ENCODE assay signal across 9 mouse cellular contexts in the genomic region with DNA sequence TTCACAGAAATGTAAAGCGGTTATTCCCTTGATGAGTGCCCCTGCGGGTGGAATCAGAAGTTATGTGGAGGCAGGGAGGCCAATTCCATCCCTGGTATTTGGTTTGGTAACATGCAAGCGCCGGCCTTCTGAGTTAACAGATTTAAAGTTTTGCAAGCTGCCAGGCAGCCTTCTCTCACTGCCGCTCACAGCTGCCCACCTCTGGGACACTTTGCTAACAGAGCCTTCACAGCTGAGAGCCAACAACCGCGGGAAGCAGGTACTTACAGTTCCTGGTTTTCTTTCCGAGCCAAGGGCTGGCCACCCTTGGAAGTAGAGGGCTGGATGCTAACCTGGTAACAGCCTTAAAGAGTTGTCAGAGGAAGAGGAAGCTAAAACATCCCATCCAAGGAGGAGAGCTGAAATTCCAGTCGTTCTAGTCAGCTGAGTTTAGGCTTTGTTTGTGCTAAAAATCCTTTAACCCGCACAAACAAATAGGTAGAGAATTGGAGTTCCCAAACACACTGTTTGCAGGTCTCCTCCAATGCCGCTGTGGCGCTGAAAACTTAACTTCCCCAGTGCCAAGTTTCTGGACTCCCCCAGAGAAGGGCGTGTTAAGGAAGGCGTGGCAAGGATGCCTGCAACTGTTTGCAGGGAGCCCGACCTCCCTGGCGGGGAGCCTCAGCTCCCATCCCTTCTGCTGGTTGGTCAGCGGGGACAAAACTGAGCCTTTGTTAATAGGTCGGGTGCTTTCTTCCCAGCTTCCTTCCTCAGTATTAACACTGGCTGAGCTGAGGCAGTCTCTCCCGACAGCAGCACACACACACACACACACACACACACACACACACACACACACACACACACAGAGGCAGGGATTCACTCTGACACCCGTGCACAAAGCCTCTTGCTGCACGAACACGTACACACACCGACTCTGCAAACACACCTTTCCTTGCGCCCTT. TPM values are rescaled to one million over a fixed set of nuclear protein-coding genes. Genes with fewer than 3 reads are reported as not detected.
A peak's percentile ranks its signal among the peaks of the same experiment; 100 is the strongest.
DNase-seq lines count a peak whose midpoint lies in the region; ATAC-seq and TF ChIP-seq lines count a peak whose summit lies in the region.
"Had no signal": no experiment of that assay in that cellular context is flagged by ENCODE, and none has a peak within 500 bp of the region (broad histone marks: within the 10 kb centered on the region; RNA-seq: fewer than 3 reads in every experiment).

TSS of gene Frem1 (minus strand) at position 706 of the 944 bp plus-strand sequence.

- no peaks in the 10 kb centered on the region for H3K4me1 ChIP-seq in ES-Bruce4 (ENCODE audit: control insufficient read depth, insufficient read depth, low read length)
- 0 out of 2 replicates have a peak, but pooled peaks cover 7% of the 10 kb centered on the region for H3K4me1 ChIP-seq in intestine, embryonic 15.5 days (replicated peaks)
- 0 out of 2 replicates have a peak, but pooled peaks cover 10% of the 10 kb centered on the region for H3K4me1 ChIP-seq in liver, embryonic 12.5 days
- peaks cover 12% of the 10 kb centered on the region; the same call in 1 of the 2 replicates for H3K4me1 ChIP-seq in neural tube, embryonic 11.5 days (ENCODE audit: control insufficient read depth, insufficient read depth, low read length)

- peak within 1 kb of the TSS; percentile 29; the same call in 1 of the 2 replicates for H3K4me3 ChIP-seq in ES-Bruce4 (ENCODE audit: low read depth, low read length)
- H3K4me3 ChIP-seq in intestine, embryonic 15.5 days (replicated peaks) = peak within 1 kb of the TSS; percentile 38
- peak within 1 kb of the TSS; percentile 32 for H3K4me3 ChIP-seq in liver, embryonic 12.5 days
- H3K4me3 ChIP-seq in neural tube, embryonic 11.5 days (ENCODE audit: low read depth, low read length) = peak within 1 kb of the TSS; percentile 30

- no peak for TF ChIP-seq CTCF in ES-Bruce4 (IDR thresholded peaks at IDR 0.05; ENCODE audit: low read depth, low read length)

- TF ChIP-seq POLR2A in ES-Bruce4 (IDR thresholded peaks at IDR 0.05; ENCODE audit: insufficient read depth, low read length) = no peak

- no peaks in the 10 kb centered on the region for H3K27me3 ChIP-seq in ES-Bruce4 (ENCODE audit: control insufficient read depth, insufficient read depth, low read length, poor library complexity, severe bottlenecking)
- no peaks in the 10 kb centered on the region for H3K27me3 ChIP-seq in intestine, embryonic 15.5 days (replicated peaks)
- H3K27me3 ChIP-seq in liver, embryonic 12.5 days (replicated peaks) = peaks cover 22% of the 10 kb centered on the region
- H3K27me3 ChIP-seq in neural tube, embryonic 11.5 days (ENCODE audit: control insufficient read depth, insufficient read depth, low read length) = no peaks in the 10 kb centered on the region

- no peaks in the 10 kb centered on the region for H3K36me3 ChIP-seq in ES-Bruce4 (ENCODE audit: control insufficient read depth, insufficient read depth, low read length, poor library complexity, severe bottlenecking)
- H3K36me3 ChIP-seq in intestine, embryonic 15.5 days = no peaks in the 10 kb centered on the region
- no peaks in the 10 kb centered on the region for H3K36me3 ChIP-seq in liver, embryonic 12.5 days
- H3K36me3 ChIP-seq in neural tube, embryonic 11.5 days (ENCODE audit: control insufficient read depth, insufficient read depth, low read length) = no peaks in the 10 kb centered on the region

- H3K4me2 ChIP-seq in intestine, embryonic 15.5 days (replicated peaks) = peak within 1 kb of the TSS; percentile 55
- peak within 1 kb of the TSS; percentile 39 for H3K4me2 ChIP-seq in liver, embryonic 12.5 days
- H3K4me2 ChIP-seq in neural tube, embryonic 11.5 days (ENCODE audit: low read depth) = peak within 1 kb of the TSS; percentile 52

- ATAC-seq in granulocyte monocyte progenitor cell, adult 5-6 weeks (replicated peaks; ENCODE audit: poor library complexity, severe bottlenecking) = peak; percentile 55
- peak; percentile 84 for ATAC-seq in intestine, embryonic 15.5 days
- ATAC-seq in liver, embryonic 12.5 days = no peak
- peak; percentile 56 for ATAC-seq in neural tube, embryonic 11.5 days (ENCODE audit: insufficient read depth, low FRiP score, low TSS enrichment)
- ATAC-seq: Patski had no signal

- H3K9ac ChIP-seq in ES-Bruce4 (ENCODE audit: low read depth, poor library complexity, severe bottlenecking) = no peak within 1 kb of the TSS
- peak within 1 kb of the TSS; percentile 47 for H3K9ac ChIP-seq in intestine, embryonic 15.5 days
- H3K9ac ChIP-seq in liver, embryonic 12.5 days = no peak within 1 kb of the TSS
- H3K9ac ChIP-seq in neural tube, embryonic 11.5 days (ENCODE audit: low read length) = peak within 1 kb of the TSS; percentile 19

- H3K27ac ChIP-seq in ES-Bruce4 (ENCODE audit: insufficient read depth, low read length) = no peak within 1 kb of the TSS
- peak within 1 kb of the TSS; percentile 77 for H3K27ac ChIP-seq in intestine, embryonic 15.5 days
- H3K27ac ChIP-seq in liver, embryonic 12.5 days = no peak within 1 kb of the TSS
- peak within 1 kb of the TSS; percentile 11; the same call in 1 of the 2 replicates for H3K27ac ChIP-seq in neural tube, embryonic 11.5 days (ENCODE audit: low read depth, low read length)

- no peaks in the 10 kb centered on the region for H3K9me3 ChIP-seq in ES-Bruce4 (replicated peaks; ENCODE audit: control insufficient read depth, insufficient read depth, low read length, poor library complexity, severe bottlenecking)
- H3K9me3 ChIP-seq in intestine, embryonic 15.5 days = no peaks in the 10 kb centered on the region
- no peaks in the 10 kb centered on the region for H3K9me3 ChIP-seq in liver, embryonic 12.5 days (replicated peaks)
- no peaks in the 10 kb centered on the region for H3K9me3 ChIP-seq in neural tube, embryonic 11.5 days (ENCODE audit: control insufficient read depth, low read length)

- 3% methylated on average over 23 of the region's 24 CpGs for WGBS in intestine, embryonic 15.5 days
- WGBS in liver, embryonic 12.5 days (ENCODE audit: insufficient replicate concordance) = 8% methylated on average over 24 of the region's 24 CpGs
- WGBS in neural tube, embryonic 11.5 days = 2% methylated on average over 24 of the region's 24 CpGs

- 0 out of 2 replicates have a peak, but pooled peaks have one; percentile 28 for TF ChIP-seq EP300 in ES-Bruce4 (IDR thresholded peaks at IDR 0.05; ENCODE audit: insufficient read depth, low read depth, low read length)

- DNase-seq in embryo, embryonic 10 days (ENCODE audit: low spot score) = peak; percentile 87
- peak; percentile 71 for DNase-seq in neural tube, embryonic 11.5 days (ENCODE audit: low spot score)
- no peak for DNase-seq in cerebellum, adult 9-10 months
- no peak for DNase-seq in cerebellum, adult 11 months

RNA-seq across cellular contexts. Expression of gene Frem1, which starts in this region (rescaled TPM):
- polyA plus RNA-seq in ES-Bruce4 (2011; ENCODE audit: insufficient read depth, insufficient read length, low read depth, missing spikeins) = 0.64 and 0.73 TPM in 2 replicates
- not detected in 2 replicates for total RNA-seq in granulocyte monocyte progenitor cell, adult 5-6 weeks (2014; fragmentation: Nextera tagmentation)
- total RNA-seq in granulocyte monocyte progenitor cell, adult 5-6 weeks (2017) = not detected in 2 replicates
- polyA plus RNA-seq in intestine, embryonic 15.5 days (2015; fragmentation: Nextera tagmentation; extraction: Ambion mirVana) = 6.4 and 6.6 TPM in 2 replicates
- polyA plus RNA-seq in liver, embryonic 12.5 days (2016; fragmentation: Nextera tagmentation; extraction: Ambion mirVana) = 1.7 and 1.9 TPM in 2 replicates
- 3.9 and 4.1 TPM in 2 replicates for polyA plus RNA-seq in neural tube, embryonic 11.5 days (2014; fragmentation: Nextera tagmentation; extraction: Ambion mirVana)

Comparison
In these comparisons a context has a peak if more than half of its experiments do, and no peak if none do; other contexts are left out.
1. Peak in ATAC-seq in granulocyte monocyte progenitor cell, adult 5-6 weeks; RNA of the gene not detected or under 1 TPM.
2. H3K27ac ChIP-seq: peak in intestine, embryonic 15.5 days (single experiment) and neural tube, embryonic 11.5 days (single experiment); none in ES-Bruce4 (single experiment) and liver, embryonic 12.5 days (single experiment).
3. H3K9ac ChIP-seq: peak in intestine, embryonic 15.5 days (single experiment) and neural tube, embryonic 11.5 days (single experiment); none in ES-Bruce4 (single experiment) and liver, embryonic 12.5 days (single experiment).
4. DNase-seq: peak in embryo, embryonic 10 days (single experiment) and neural tube, embryonic 11.5 days (single experiment); none in cerebellum, adult 9-10 months (single experiment) and cerebellum, adult 11 months (single experiment).
5. Peak in every context shown above with its lines, with median percentiles within 50 percentile points of each other: H3K4me3 ChIP-seq and H3K4me2 ChIP-seq.